Mouse (Mus musculus) thymus, postnatal 14 days (tissue): Measurements from ENCODE around the gene Tmprss6.

Experiments used
- DNase-seq: peaks from one replicate; pipeline ENCODE4 v3.0.0; 2021

Gene Tmprss6

DNA sequence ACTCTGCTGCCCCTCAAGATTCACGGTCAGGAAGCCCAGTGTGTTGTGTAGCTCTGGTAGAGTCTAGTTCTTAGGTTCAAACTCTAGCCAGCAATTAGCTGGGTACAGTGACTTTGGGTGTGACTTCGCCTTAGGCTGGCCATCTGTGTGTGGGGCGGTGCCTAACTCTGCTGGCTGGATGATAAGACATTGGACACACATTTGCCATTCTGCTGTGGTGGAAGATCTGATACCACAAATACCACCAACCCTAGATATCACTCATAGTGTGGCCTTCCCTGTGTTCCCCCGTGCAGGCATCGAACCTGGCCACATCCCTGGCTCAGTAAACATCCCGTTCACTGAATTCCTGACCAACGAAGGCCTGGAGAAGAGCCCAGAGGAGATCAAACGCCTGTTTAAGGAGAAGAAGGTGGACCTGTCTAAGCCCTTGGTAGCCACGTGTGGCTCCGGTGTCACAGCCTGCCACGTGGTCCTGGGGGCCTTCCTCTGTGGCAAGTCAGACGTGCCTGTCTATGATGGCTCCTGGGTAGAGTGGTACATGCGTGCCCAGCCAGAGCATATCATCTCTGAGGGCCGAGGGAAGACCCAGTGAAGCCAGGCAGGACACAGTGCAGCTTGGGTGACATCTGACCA, 55.2 kb downstream of the Tmprss6 start:
- no peak for DNase-seq

GRCm38 (mm10) chr15:78409570-78410052, 58.8 kb downstream of the Tmprss6 start:
- DNase-seq, result no peak

GRCm38 (mm10) chr15:78406293-78406934, 62.0 kb downstream of the Tmprss6 start, which contains the start of gene Mpst:
Mpst (plus strand) TSS chr15:78406416.
- peak; percentile 90 for DNase-seq

DNA sequence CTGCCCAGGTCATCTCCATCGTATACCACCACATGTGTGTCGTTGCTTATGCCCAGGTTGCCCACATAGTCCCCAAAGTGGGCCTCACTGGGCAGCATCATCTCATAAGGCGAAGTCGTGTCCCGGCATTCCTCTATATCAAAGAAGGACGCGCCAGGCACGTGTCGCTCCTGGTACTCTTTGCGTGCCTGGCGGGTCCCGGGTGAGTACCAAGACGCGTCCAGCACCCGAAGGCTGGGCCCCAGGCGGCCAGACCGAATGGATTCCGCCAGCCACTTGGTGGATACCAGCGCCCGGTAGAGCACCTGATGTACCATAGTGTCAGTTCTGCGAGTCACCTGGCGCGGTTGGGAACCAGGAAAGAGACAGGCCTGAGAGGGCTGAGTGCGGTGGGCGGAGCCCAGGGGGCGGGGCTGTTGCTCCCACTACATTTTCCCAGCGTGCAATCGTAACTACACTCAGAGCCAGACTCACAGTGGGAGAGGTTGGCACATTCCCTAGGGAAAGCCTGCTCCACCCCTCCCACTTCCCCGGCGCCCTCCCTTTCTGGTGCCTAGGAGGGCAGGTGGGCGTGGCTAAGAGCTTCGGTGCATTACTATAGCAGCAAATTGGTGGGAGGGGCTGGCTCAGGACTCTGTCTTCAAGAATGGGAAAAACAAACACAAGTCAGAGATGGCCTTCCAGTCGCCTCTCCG, 62.8 kb downstream of the Tmprss6 start, which contains the start of gene Tst:
Gene Tst, minus strand, starts transcription at position 391 of the 695 bp plus-strand sequence.
- DNase-seq, result peak; percentile 75

- DNase-seq, result no peak
Measured at GRCm38 (mm10) chr15:78405098-78405497, 63.3 kb downstream of the Tmprss6 start.

GRCm38 (mm10) chr15:78403896-78404295, 64.5 kb downstream of the Tmprss6 start:
- no peak for DNase-seq

GRCm38 (mm10) chr15:78403301-78403741, 65.1 kb downstream of the Tmprss6 start:
- DNase-seq, result peak; percentile 15

DNA sequence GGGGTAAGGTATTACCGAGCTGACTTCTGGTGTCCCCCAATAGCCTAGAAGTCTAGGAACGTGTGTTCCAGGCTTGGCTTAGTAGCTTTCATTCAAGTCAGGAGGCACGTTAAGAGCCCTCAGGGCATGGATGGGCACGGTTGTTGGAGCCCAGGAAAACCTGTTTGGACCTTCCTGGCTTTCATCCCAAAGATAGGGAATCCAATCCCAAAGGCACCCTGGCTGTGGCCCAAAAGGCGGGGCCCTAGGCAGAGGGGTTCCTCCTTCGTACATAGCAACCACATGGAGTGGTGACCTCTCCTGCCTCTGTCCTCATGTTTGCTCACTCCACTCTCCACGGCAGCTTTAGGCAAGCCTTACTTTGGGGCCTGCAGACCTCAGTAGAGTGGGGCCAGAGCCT, 66.0 kb downstream of the Tmprss6 start:
- no peak for DNase-seq

DNA sequence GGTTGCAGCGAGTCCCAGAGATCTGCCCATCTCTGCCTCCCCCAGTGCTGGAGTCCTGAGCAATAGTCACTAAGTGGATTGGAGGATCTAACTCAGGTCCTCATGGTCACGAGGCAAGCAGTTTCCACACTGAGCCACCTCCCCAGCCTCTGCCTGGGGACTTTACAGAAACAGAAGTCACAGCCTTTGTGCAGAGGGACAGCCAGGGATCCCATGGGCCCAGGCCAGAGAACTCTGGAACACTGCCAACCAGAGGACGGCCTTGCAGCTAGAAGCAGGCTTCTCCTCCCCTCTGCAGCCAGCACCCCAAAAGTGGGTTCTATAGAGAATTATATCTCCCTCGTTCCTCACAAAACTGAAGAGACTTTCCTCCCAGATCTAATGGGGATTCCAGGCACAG, 66.5 kb downstream of the Tmprss6 start:
- no peak for DNase-seq

- DNase-seq, result no peak
Measured at GRCm38 (mm10) chr15:78401345-78401744, 67.1 kb downstream of the Tmprss6 start.

DNA sequence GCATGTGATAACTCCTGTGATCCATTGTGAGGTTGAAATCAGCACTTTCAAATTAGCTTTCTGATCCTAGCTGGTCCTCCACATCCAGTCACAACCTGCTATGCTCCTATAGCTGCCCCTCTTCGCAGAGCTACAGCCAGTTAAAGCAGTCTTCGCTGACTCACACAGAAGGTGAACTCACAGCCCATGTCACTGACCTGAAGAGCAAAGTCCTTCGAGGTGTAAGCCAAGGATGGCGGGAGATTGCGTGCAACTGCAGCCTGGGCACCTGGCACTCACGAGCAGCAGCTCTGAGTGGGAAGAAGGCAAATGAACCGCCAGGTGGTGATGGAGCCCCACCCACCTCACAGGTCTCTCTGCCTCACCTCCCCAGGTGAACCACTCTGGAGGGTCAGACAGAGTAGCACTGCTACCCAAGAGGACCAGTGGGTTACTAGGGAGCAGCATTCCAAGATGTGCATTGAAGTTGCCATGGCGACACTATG, 72.9 kb downstream of the Tmprss6 start, which contains the start of gene Tex33:
Gene Tex33, minus strand, starts transcription at position 435 of the 485 bp plus-strand sequence.
- no peak for DNase-seq

GRCm38 (mm10) chr15:78390855-78391254, 77.6 kb downstream of the Tmprss6 start:
- DNase-seq, result peak; percentile 41
